Mouse (Mus musculus) hematopoietic stem cell, adult 5-6 weeks (primary cell): ENCODE results near the gene Sgca. TPM values are rescaled to one million over a fixed set of nuclear protein-coding genes. Genes with fewer than 3 reads are reported as not detected.

ENCODE experiments used
- ATAC-seq, 2 experiments: fragments of 125-278 bp in 1 of 2; replicated peaks in 1 of 2; 2 replicates each; pipeline ENCODE4 v1.8.0; 2016 to 2017; ENCODE audit warnings: inconsistent platforms in 2 of 2, mild to moderate bottlenecking in 2 of 2, moderate number of reproducible peaks in 2 of 2, low read depth in 1 of 2, moderate TSS enrichment in 1 of 2; ENCODE audit not compliant: low FRiP score in 2 of 2, poor library complexity in 2 of 2, severe bottlenecking in 2 of 2, insufficient read depth in 1 of 2, low TSS enrichment in 1 of 2
- total RNA-seq: library from RNA; stranded (forward); fragments of 172-1452, 232-1000 nt; gene quantifications from 2 replicates; pipeline ENCODE4 v1.2.3, GENCODE M21; 2017

Gene Sgca
- total RNA-seq, 1 experiment from 2014 or later, result not detected

DNA sequence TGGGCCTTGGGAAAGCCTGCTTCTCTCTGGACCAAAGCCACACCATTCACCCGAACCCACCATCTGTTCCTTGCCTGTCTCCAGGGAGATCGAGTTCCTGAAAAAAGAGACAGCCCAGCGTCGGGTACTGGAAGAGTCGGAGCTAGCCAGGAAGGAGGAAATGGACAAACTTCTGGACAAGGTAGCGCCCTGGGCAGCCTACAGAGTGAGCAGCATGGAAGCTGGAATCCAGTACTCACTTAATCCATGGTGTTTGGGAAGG is 28.7 kb upstream of the Sgca start:
- ATAC-seq, result no peak

DNA sequence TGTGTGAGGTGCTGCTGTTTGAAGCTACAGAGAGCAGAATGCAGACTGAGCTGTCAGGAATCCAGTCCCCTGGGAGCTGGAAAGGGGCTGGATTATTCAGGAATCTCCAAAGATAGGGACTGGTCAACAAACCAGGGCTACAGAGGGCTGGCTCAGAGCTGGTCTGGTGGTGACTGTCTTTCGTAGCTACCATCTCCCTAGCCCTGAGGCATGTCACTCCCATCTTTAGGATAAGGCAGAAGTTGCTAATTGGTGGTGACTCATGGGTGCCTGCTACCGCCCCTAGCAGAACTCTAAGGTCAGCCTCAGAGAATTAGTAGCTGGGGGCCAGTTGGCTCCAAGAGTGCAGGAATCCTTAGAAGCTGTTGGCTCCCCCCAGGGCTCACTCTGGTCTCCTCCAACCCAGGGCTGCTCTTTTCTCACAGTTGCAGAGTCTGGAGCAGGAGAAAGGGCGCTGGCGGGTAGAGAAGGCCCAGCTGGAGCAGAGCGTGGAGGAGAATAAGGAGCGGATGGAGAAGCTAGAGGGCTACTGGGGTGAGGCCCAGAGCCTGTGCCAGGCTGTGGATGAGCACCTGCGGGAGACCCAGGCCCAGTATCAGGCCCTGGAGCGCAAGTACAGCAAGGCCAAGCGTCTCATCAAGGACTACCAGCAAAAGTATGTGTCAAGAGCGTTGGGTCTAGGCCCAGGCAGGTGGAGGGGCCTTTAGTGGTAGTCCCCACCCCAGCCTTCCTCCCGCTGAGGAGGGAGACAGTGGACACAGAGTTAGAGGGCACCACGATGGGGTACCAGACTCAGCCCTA is 28.2 kb upstream of the Sgca start:
- no peak for ATAC-seq

DNA sequence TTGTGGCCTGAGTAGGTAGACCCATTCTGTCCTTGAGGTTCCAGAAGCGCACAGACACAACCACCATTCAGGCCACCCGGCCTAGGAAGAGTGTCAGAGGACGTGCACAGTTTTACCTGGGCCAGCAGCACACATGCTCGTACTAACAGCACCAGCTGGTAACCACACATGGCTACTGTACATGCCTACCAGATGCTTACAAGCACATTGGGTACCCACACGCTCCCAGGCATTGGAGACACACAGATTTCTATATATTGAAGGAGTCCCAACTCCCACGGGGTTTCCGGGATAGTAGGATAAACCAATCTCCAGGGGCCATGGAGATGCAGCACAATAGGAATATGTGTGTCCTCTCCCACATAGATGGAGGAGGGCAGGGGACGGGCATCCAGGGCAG is 26.6 kb upstream of the Sgca start:
- no peak for ATAC-seq

DNA sequence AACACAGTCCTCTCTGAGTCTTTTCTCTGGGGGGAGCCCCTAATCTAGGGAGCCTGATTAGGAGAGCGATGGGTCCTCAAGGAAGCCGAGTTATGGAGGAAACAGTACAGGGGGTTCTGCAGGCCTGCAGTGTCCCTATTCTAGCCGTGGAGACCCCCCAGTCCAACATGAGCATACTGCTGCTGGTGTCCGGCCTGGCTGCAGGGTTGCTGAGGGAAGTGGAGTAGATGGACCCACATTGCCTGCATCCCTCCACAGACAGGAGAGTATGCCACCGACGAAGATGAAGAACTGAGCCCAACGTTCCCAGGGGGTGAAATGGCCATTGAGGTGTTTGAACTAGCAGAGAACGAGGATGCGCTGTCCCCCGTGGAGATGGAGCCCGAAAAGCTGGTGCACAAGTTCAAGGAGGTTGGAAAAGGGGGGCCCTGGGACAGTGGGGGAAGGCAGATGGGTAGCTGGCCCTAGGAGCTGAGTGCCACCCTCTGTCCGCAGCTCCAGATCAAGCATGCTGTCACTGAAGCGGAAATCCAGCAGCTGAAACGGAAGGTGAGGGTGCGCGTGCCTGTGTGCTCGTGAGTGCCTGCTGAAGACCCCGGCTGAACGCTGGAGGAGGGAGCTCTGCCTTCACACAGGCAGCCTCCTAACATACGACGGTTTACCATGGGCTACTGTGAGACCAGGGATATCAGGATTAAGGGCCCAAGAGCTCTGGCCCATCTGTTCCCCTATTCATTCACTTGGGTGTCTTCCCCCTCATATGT is 25.6 kb upstream of the Sgca start:
- no peak for ATAC-seq

DNA sequence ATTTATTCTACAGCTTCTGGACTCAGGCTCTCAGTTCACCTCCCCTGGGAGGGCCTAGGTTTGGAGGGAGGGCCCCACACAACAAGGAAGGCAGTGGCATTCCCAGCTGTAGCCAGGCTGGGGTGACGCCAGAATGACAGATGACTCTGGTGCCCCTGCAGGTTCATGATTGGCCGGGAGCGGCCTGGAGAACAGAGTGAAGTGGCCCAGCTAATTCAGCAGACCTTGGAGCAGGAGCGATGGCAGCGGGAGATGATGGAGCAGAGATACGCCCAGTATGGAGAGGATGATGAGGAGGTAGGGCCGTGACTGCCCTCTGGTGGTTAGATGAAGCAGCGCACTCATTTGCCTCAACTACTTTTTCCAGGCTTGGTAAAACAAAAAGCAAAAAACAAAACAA is 24.9 kb upstream of the Sgca start:
- ATAC-seq, result peak; percentile 30 to 36; a peak in 3 of 4 replicates

DNA sequence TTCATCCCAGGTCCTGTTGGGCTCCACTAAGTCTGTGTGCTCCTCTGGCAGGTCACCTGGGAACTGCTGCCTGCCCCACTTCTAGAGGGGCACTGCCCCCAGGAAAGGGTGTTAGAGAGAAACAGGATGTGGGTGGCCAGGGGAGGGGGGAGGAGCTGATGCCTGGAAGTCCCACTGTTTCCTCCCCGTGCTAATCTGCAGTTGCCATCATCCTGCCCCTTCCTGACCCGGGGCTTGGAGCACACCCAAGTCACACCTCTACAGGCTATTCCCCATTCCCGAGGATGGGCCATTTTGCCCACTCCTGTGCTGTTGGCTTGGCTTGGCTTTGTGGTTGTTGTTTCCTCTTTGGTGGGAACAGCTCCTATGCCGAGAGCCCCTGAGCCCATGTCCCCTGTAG is 24.4 kb upstream of the Sgca start:
- ATAC-seq, result peak; percentile 49 to 50

DNA sequence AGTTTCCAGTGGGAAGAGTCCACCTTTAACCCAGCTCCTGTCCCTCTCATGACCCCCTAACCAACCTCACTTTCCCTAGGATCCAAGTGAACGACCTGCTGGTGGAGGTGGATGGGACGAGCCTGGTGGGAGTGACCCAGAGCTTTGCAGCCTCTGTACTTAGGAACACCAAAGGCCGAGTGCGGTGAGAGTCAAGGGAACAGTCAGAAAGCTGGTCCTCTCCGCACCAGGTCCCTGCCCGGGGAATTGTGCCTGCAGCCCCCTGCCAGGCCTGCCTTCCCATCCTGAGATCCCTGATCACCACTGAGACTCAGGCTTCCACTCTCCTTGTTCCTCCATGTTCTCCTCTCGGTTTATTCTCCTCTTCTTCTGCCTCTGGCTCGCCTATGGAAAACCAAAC is 24.0 kb upstream of the Sgca start:
- ATAC-seq, result no peak

DNA sequence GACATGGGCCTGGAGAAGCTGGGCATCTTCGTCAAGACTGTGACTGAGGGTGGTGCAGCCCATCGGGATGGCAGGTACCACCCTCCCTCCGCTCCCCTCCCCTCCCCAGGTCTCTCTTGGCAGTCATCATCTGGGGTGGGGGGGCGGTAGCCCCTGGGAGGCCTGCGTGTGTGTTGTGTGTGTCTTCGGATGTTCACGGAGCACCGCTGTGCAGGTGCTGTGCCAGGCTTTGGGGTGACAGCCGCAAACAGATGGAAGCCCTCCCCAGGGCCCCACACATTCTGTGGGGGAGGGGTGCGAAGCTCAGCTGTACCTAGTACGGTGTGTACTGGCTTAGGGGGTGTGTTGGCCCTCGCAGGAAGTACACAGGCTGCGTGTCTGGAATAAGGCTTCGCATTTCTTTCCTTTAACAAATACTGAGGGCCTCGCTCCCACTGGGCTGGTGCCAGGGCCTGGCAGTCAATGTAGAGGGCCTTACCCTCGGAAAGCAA is 22.0 kb upstream of the Sgca start:
- ATAC-seq, result no peak

DNA sequence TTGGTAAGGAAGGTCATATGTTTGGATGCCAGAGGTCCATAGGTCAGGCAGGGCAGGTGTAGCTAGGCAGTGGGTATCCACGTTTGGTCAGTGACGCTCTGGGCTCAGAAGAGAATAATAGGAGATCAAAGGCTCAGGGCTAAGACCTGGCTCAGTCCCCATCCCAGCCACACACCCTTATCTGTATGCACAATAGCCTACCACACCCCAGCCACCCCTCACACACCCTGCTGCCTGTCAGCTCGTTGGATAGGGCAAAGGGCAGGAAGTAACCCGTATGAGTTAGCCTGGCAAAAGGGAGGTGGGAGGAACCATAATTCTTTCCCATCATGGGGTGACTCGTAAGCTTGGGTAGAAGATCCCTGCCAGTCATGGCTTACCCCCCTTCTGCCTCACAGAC is 21.5 kb upstream of the Sgca start:
- peak; percentile 23 to 35; a peak in 3 of 4 replicates for ATAC-seq

DNA sequence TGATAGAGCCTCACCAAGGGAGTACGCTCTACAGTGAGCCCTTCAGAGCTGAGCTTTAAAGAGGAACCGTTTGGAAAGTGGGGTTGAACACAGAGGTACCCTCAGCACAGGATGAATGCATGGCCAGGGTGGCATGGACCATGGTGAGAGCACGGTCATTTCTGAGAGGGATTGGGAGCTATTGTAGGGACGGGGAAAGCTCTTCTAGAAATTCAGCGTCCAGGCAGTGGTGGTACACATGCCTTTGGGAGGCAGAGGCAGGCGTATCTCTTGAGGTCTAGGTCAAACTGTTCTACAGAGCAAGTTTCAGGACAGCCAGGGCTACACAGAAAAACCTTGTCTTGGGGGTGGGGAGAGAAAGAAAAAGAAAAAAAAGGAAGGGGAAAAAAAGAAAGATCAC is 20.9 kb upstream of the Sgca start:
- ATAC-seq, result no peak

DNA sequence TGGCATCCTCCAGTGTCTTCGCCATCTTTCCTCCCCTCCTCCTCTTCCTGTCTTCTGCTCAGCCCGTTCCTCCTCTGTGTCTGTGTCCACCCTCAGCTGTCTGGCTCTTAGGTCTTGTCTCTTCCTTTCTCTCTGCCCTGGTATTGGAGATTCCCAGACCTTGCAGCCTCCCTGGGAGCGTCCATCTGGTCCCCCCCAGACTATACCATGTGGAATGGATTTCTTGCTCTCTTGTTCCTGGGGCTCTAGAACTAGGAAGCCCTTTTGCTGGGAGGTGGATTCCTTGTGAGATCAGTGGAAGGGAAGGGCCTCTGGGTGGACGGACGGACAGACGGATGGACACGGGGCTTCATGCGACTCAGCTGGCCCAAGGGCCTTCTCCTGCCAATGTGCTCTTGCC is 20.0 kb upstream of the Sgca start:
- ATAC-seq, result no peak

DNA sequence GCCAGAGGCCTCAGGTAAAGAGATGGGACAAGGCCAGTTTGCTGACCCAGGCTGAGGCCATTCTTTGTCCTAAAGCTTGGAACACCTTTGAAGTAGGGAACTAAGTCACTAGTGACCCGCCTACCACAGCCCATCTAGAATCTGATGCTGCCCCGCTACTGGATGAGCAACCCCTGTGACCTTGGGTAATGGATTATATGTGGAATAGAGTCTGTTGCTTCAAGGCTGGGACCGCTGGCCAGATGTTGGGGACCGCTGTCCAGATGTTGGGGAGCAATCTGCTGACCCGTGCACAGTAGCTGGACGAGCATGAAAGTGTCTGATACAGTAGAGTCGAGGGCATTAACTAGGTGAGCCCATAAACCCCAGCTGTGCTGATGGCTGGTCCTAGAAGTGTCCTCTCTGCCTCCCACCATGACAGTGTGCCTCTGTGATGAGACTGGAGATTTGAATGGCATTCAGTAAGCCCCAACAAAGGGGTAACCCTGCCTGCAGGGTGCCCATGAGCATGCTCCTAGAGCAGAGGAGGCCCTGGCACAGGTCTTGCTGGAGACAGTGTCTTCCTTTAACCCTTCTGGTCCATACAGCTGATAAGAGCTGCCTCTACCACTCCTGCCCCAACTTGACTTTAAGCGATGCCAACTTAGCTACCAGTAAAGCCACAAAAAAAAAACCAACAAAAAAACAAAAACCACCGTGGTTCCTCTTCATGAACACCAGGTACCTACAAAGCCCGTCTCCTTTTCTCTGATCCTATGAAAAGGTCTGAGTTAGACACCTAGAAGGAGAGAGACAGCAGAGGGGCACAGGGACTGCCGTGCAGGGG is 19.0 kb upstream of the Sgca start:
- no peak for ATAC-seq

DNA sequence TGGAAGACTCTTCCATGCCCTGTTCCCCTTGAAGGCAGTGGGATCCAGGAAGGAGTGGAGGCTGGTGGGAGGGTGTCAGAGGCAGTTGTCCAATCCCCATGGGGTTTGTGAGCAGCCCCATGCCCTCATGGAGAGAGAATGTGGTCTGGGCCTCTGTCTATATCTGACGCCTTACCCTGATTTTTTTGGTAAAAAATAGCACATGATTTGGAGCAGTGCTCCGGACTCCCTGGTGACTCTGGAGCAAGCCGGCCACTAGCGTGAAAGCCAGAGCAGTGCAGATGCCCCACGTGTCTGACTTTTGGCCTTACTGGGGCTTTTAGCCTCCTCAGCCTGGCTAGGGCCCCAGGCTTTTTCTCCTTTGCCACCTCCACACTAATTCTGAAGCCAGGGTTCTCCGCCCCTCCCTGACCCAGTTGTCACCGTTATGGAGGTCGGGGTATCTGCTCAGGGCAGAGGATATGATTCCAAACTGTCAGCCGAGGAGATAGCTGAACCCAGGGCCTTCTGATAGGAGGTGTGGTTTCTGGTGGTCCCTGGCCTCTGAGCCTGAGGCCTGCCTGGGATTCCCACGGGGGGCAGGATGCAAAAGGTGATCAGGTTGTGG is 18.2 kb upstream of the Sgca start:
- no peak for ATAC-seq

DNA sequence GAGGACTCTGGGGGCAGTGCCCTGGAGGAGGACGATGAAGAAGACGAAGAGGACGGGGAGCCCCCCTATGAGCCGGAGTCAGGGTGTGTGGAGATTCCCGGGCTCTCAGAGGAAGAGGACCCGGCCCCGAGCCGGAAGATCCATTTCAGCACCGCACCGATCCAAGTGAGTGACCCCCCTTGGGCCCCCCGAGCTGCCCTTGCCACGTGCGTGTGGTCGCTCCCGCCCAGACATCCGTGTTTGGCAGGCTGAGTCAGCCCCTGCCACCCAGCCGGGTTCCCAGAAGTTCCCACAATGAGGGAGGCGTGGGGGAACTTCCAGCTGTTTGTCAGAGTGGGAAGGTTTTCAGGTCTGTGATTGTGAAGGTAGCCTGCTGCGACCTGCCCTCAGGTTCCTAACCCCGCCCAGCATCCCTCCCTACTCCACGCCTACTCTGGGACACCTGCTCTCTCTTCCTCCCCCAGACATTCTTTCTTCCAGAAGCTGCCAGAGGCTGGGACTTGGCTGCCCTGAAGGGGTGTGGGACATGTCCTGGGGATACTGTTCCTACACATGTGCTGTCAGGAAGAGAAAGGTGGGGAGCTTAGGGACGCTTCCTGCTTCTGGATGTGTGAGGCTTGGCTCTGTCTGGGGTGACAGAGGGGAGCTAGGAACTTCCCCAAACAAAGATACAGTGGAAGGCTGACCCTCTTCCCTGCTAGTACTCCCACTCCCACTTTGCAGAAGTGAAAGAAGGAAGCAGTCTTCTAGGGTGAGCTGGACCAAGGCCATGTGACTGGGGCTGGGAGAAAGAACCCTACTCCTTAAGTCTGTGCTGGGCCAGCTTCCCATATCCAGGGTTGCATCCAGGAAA is 16.9 kb upstream of the Sgca start:
- peak in 1 of 2 experiments; percentile 13; a peak in 1 of 4 replicates for ATAC-seq

DNA sequence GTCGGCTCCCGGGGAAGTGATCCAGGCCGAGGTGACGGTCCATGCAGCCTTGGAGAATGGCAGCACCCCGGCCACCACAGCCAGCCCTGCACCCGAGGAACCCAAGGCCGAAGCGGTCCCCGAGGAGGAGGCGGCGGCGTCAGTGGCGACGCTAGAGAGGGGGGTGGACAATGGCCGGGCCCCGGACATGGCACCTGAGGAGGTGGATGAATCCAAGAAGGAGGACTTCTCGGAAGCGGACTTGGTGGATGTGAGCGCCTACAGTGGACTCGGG is 16.3 kb upstream of the Sgca start:
- no peak for ATAC-seq

DNA sequence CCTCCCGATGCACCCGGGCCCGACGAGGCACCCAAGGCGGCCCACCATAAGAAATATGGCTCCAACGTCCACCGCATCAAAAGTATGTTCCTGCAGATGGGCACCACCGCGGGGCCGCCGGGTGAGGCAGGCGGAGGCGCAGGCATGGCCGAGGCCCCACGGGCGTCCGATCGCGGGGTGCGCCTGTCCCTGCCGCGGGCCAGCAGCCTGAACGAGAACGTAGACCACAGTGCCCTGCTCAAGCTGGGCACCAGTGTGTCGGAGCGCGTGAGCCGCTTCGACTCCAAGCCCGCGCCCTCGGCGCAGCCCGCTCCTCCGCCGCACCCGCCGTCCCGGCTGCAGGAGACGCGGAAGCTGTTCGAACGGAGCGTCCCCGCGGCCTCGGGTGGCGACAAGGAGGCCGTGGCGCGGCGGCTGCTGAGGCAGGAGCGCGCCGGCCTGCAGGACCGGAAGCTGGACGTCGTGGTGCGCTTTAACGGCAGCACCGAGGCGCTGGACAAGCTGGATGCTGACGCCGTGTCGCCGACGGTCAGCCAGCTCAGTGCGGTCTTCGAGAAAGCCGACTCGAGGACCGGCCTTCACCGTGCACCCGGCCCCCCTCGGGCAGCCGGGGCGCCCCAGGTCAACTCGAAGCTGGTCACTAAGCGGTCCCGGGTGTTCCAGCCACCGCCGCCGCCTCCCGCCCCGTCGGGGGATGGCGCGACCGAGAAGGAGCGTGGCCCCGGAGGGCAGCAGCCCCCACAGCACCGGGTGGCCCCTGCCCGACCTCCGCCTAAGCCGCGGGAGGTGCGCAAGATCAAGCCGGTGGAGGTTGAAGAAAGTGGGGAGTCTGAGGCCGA is 15.7 kb upstream of the Sgca start:
- no peak for ATAC-seq
